Mouse (Mus musculus) heart, embryonic 10.5 days (tissue): Measurements from ENCODE around the gene Anxa11. TPM values are rescaled to one million over a fixed set of nuclear protein-coding genes. Genes with fewer than 3 reads are reported as not detected.
"Not testable (repeated sequence)": the region's sequence is repeated elsewhere in the genome, so short reads cannot be mapped to it uniquely, and the experiment has no call there.

Experiments used
- DNase-seq: peaks from one replicate; pipeline ENCODE4 v3.0.0-alpha.2; 2017; ENCODE audit warnings: low spot score
- H3K27ac ChIP-seq: fragments of 300-500 bp; sonication (generic); 2 replicates; pipeline ENCODE4 v1.5.1; 2016; ENCODE audit warnings: mild to moderate bottlenecking
- H3K27me3 ChIP-seq: fragments of 300-500 bp; sonication (generic); 2 replicates; pipeline ENCODE4 v1.6.1; 2016; ENCODE audit warnings: mild to moderate bottlenecking; ENCODE audit not compliant: poor library complexity, insufficient read depth, severe bottlenecking
- H3K36me3 ChIP-seq: fragments of 300-500 bp; sonication (generic); 2 replicates; pipeline ENCODE4 v1.6.1; 2016; ENCODE audit warnings: mild to moderate bottlenecking, moderate library complexity
- H3K4me1 ChIP-seq: fragments of 300-500 bp; sonication (generic); 2 replicates; pipeline ENCODE4 v1.6.1; 2016; ENCODE audit warnings: mild to moderate bottlenecking
- H3K4me3 ChIP-seq: fragments of 300-500 bp; sonication (generic); 2 replicates; pipeline ENCODE4 v1.5.1; 2016; ENCODE audit warnings: mild to moderate bottlenecking, moderate library complexity
- H3K9me3 ChIP-seq: fragments of 300-500 bp; sonication (generic); 2 replicates; pipeline ENCODE4 v1.6.1; 2016; ENCODE audit warnings: mild to moderate bottlenecking, moderate library complexity
- WGBS: fragments of 180-500 bp; shearing (Covaris S2); methylation state at CpG from one replicate; pipeline ENCODE4 v1.1.7; 2016; 5-methylcytosine and 5-hydroxymethylcytosine counted together
- polyA plus RNA-seq: library from polyadenylated mRNA; unstranded; fragments of >200 nt; fragmentation: Nextera tagmentation; extraction: Ambion mirVana; gene quantifications from 2 replicates; pipeline ENCODE4 v1.2.1, GENCODE M21; 2016

Gene Anxa11
- polyA plus RNA-seq, 1 experiment from 2014 or later: 10.9 TPM

DNA sequence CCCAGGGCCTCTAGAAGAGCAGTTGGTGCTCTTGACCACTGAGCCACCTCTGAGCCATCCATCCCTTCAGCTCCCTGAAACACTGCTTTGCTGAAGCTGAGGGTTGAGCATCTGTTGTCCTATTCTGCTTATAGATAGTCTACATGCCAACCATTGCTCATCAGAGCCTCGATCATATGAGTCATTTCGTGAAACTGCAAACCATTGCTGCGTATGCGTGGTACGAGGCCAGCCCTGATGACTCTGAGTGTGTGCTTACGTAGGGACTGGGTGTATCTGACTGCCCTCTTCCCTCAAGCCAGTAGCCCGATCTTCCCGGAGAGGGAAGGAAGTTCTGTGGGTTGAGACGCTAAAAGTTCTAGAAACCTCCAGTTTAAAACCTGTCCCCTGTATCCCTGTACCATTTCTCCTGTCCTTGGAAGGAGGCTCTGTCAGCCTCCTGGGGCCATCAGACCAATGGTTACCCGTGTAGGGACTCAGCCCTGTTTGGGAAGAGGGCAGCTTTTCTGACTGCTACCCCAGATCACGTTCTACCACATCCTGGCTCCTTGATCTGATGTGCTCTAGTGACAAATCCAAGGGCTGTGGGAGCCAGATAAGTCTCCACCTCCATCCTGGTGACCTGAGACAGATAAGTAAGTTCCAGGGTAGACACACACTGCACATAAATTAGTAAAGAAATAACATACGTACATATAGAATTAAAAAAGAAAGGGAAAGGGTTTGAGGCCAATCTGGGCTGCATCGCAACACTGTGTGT, 20.0 kb downstream of the Anxa11 start:
- H3K9me3 ChIP-seq: no peaks in the 10 kb centered on the region
- H3K27ac ChIP-seq: no peak overlapping the region
- no peak overlapping the region for H3K4me3 ChIP-seq
- 89% methylated on average over 13 of the region's 13 CpGs for WGBS
- peaks cover 34% of the 10 kb centered on the region for H3K4me1 ChIP-seq
- H3K36me3 ChIP-seq: no peaks in the 10 kb centered on the region
- no peaks in the 10 kb centered on the region; the same call in 1 of the 2 replicates for H3K27me3 ChIP-seq
- no peak for DNase-seq

DNA sequence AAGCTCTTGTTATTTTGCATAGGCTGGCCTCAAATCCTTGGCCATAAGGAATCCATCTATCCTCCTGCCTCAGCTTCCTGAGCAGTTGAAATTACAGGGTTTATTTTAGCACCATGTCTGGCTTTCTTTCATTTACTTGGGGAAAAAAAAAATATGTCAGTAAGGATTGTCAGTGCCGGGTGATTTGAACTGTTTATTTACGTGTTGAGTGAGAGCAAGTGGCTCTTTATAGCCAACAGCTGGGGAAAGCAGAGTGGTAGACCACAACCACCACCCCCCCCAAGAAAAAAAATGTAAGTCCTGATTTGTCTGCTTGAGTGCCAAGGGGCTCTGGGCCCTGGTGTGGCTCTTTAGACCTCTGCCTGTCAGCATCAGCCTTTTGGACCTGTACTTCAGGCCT, 21.8 kb downstream of the Anxa11 start:
- DNase-seq: no peak
- Histone ChIP-seq H3K9me3 (no peaks in the 10 kb centered on the region), H3K36me3 (no peaks in the 10 kb centered on the region), H3K27ac (no peak overlapping the region), H3K4me3 (no peak overlapping the region), H3K27me3 (no peaks in the 10 kb centered on the region; the same call in 1 of the 2 replicates), H3K4me1 (peaks cover 21% of the 10 kb centered on the region)
- 76% methylated on average over 2 of the region's 2 CpGs for WGBS

DNA sequence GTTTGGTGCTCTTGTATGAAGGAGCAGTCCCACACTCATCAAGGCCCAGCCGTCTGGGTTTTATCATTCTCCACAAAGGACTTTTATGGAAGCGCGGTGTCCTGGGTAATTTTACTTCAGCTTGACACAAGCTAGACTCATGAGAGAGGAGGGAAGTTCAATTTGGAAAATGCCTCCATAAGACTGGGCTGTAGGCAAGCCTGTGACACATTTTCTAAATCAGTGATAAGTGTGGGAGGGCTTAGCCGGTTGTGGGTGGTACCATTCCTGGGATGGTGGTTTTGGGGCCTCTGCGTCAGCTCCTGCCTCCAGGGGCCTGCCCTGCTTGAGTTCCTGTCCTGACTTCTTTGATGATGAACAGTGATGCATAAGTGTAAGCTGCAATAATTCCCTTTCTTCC, 23.3 kb downstream of the Anxa11 start:
- DNase-seq: no peak
- H3K4me1 ChIP-seq: peaks cover 37% of the 10 kb centered on the region
- no peak overlapping the region for H3K27ac ChIP-seq
- no peaks in the 10 kb centered on the region for H3K36me3 ChIP-seq
- H3K4me3 ChIP-seq: no peak overlapping the region
- no peaks in the 10 kb centered on the region for H3K27me3 ChIP-seq
- H3K9me3 ChIP-seq: no peaks in the 10 kb centered on the region
- WGBS: 60% methylated on average over 5 of the region's 5 CpGs

DNA sequence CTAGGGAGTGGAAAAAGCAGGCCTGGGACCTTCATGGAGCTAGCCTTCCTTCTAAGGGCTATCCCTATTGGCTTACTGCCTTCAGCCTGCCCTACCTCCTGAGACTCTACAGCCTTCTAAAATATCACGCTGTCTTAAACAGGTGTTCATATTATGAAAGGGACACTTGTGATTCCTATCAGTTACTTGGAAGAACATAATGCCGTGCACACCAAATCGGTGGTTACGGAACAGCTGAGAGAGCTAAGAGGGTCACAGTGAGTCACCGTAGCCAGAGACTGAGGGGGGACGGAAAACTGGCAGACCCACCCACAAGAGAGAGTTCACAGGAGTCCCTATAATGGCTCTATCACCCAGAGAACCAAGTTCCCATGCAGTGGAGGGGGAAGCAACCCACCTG, 24.4 kb downstream of the Anxa11 start:
- DNase-seq: no peak
- H3K9me3 ChIP-seq: no peaks in the 10 kb centered on the region
- 83% methylated on average over 6 of the region's 6 CpGs for WGBS
- no peaks in the 10 kb centered on the region for H3K27me3 ChIP-seq
- peaks cover 37% of the 10 kb centered on the region for H3K4me1 ChIP-seq
- no peak overlapping the region for H3K4me3 ChIP-seq
- 0 out of 2 replicates have a peak overlapping the region, but pooled peaks have one; percentile 29 for H3K27ac ChIP-seq
- H3K36me3 ChIP-seq: no peaks in the 10 kb centered on the region

DNA sequence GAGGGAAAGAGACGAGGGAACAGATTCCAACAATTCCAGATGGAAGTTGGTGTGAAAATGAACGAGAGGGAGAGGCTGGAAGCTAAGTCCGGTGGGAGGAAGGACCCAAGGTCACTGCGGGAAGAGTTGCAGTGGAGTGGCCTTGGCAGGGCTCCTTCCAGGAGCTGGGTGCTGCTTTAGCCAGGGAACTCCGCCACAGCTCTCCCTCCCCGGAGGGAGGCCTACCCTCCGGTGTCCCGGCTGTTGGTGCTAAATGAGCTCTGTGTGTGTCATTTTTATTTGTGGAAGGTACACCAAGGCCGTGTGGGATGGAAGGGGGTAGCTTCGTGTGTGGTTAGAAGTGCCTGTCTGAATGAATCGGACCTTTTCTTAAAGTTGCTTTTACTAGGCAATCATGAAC, 24.9 kb downstream of the Anxa11 start:
- peaks cover 38% of the 10 kb centered on the region for H3K4me1 ChIP-seq
- 79% methylated on average over 11 of the region's 11 CpGs for WGBS
- H3K27me3 ChIP-seq: no peaks in the 10 kb centered on the region
- no peaks in the 10 kb centered on the region for H3K36me3 ChIP-seq
- no peak overlapping the region for H3K4me3 ChIP-seq
- DNase-seq: no peak
- no peak overlapping the region for H3K27ac ChIP-seq
- H3K9me3 ChIP-seq: no peaks in the 10 kb centered on the region

DNA sequence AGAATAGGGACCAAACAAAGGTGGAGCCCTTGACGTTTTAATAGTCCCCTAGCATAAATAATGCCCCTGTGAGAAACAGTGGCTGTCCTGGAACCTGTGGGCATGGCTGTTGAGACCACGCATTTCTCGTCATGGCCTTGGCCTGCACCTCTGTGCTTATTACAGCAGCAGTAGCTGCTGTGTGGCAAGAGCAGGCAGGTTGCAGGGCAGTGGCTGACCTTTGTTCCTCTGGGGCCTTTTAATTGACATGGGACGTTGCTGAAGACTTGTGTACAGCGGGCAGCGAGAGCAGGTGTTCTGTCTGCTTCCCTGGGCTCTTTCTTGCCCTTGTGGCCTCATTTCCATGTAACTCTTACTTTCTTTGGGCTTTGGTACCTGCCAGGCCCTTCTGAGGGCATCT, 25.9 kb downstream of the Anxa11 start:
- 80% methylated on average over 6 of the region's 6 CpGs for WGBS
- no peak overlapping the region for H3K4me3 ChIP-seq
- H3K9me3 ChIP-seq: no peaks in the 10 kb centered on the region
- no peaks in the 10 kb centered on the region for H3K27me3 ChIP-seq
- H3K27ac ChIP-seq: no peak overlapping the region
- DNase-seq: no peak
- 0 out of 2 replicates have a peak, but pooled peaks cover 2% of the 10 kb centered on the region for H3K36me3 ChIP-seq
- H3K4me1 ChIP-seq: peaks cover 48% of the 10 kb centered on the region

- Histone ChIP-seq H3K4me3 (no peak overlapping the region), H3K9me3 (no peaks in the 10 kb centered on the region), H3K4me1 (peaks cover 55% of the 10 kb centered on the region), H3K27ac (peak overlapping the region; percentile 72; the same call in 1 of the 2 replicates), H3K36me3 (0 out of 2 replicates have a peak, but pooled peaks cover 2% of the 10 kb centered on the region), H3K27me3 (no peaks in the 10 kb centered on the region)
- no peak for DNase-seq
- WGBS: 62% methylated on average over 4 of the region's 4 CpGs
These were observed 26.8 kb downstream of the Anxa11 start for GRCm38 (mm10) chr14:25868706-25869105.

GRCm38 (mm10) chr14:25869135-25869878, 27.4 kb downstream of the Anxa11 start:
- H3K27ac ChIP-seq: peak overlapping the region; percentile 72
- no peaks in the 10 kb centered on the region for H3K27me3 ChIP-seq
- H3K4me1 ChIP-seq: peaks cover 61% of the 10 kb centered on the region
- 32% methylated on average over 9 of the region's 9 CpGs for WGBS
- H3K4me3 ChIP-seq: no peak overlapping the region
- DNase-seq: no peak
- H3K9me3 ChIP-seq: no peaks in the 10 kb centered on the region
- H3K36me3 ChIP-seq: 0 out of 2 replicates have a peak, but pooled peaks cover 2% of the 10 kb centered on the region

DNA sequence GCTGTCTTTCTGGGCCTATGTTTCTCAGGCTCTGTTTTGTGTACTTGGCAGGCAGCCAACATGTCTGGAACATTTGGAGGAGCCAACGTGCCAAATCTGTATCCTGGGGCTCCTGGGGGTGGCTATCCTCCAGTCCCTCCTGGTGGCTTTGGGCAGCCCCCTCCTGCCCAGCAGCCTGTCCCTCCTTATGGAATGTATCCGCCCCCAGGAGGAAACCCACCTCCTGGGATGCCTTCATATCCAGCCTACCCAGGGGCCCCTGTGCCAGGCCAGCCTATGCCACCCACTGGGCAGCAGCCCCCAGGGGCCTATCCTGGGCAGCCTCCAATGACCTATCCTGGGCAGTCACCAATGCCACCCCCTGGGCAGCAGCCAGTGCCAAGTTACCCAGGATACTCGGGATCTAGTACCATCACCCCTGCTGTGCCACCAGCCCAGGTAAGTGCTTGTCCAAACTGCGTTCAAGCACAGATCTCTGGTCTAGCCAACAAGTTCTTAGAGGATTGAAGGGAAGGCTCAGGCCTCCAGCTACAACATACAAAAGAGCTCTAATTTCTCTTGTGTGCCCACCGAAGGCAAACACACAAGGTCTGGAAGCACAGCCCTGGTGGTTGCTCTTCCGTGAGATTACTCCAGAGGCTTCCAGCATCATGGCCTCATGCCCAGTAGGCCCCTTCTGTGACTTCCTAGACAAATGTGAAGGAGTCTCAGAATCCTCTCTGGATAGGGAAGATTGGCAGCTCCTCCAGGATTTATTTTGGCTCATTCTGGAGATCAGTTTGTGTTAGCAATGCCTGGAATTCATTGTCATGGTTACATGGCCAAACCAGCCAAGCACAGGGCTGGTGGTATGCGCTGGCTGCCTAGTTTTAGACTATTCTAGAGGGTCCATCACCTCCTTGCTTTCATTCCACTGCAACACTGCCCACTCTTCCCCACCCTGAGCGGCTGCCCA, 30.8 kb downstream of the Anxa11 start:
- H3K4me3 ChIP-seq: no peak overlapping the region
- no peak for DNase-seq
- peaks cover 43% of the 10 kb centered on the region for H3K4me1 ChIP-seq
- 0 out of 2 replicates have a peak, but pooled peaks cover 2% of the 10 kb centered on the region for H3K36me3 ChIP-seq
- H3K27me3 ChIP-seq: no peaks in the 10 kb centered on the region
- WGBS: 67% methylated on average over 8 of the region's 8 CpGs
- peak overlapping the region; percentile 64; the same call in 1 of the 2 replicates for H3K27ac ChIP-seq
- H3K9me3 ChIP-seq: no peaks in the 10 kb centered on the region

GRCm38 (mm10) chr14:25876640-25877039, 34.7 kb downstream of the Anxa11 start:
- H3K27ac ChIP-seq, DNase-seq, H3K9me3 ChIP-seq, H3K27me3 ChIP-seq, H3K36me3 ChIP-seq, H3K4me3 ChIP-seq: not testable (repeated sequence)
- no CpG with 5 or more reads among the region's 7 CpGs for WGBS
- peaks cover 25% of the 10 kb centered on the region for H3K4me1 ChIP-seq

DNA sequence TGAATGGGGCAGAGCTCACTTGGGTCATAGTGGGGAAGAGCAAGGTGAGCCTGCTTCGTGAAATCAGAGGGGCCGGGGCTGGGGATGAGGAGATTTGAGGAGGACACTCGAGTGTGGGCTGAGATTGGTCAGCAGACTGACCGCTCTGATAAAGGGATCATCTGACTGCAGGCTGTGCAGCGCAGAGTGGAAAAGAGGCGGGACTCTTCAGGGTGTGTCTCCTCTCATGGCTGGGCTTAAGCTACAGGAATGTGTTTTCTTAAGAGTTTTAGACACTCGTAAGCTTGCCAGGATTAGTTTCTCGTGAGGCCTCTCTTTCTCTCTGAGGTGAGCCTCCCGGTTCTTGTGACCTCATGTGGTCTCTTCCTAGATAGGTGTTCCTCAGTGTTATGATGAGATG, 39.8 kb downstream of the Anxa11 start:
- not testable (repeated sequence) for H3K27me3 ChIP-seq, H3K36me3 ChIP-seq, H3K4me3 ChIP-seq, H3K27ac ChIP-seq, H3K9me3 ChIP-seq, DNase-seq, H3K4me1 ChIP-seq
- no CpG with 5 or more reads among the region's 9 CpGs for WGBS

- WGBS: no CpG with 5 or more reads among the region's 12 CpGs
These were observed 43.9 kb downstream of the Anxa11 start for GRCm38 (mm10) chr14:25885886-25886285.

More at GRCm38 (mm10) chr14:25885886-25886285, 43.9 kb downstream of the Anxa11 start:
- not testable (repeated sequence) for H3K36me3 ChIP-seq, DNase-seq, H3K27me3 ChIP-seq, H3K27ac ChIP-seq, H3K4me1 ChIP-seq, H3K9me3 ChIP-seq, H3K4me3 ChIP-seq
